Mouse (Mus musculus): ENCODE data around the gene Omt2a. TPM values are rescaled to one million over a fixed set of nuclear protein-coding genes. Genes with fewer than 3 reads are reported as not detected.
"Not testable (repeated sequence)": the region's sequence is repeated elsewhere in the genome, so short reads cannot be mapped to it uniquely, and the experiment has no call there.

Omt2a gene
- total RNA-seq, 1 experiment, result 0.31 TPM

GRCm38 (mm10) chr9:78358053-78358452 lies 43.5 kb upstream of the Omt2a start:
- Histone ChIP-seq H3K36me3 (ENCODE audit: control insufficient read depth, insufficient read depth, low read length, poor library complexity, severe bottlenecking) (no peaks in the 10 kb centered on the region), H3K9ac (ENCODE audit: insufficient read depth, low read depth, low read length, poor library complexity, severe bottlenecking) (no peak overlapping the region), H3K4me1 (ENCODE audit: control insufficient read depth in 2 of 2, insufficient read depth in 2 of 2, low read length in 2 of 2, poor library complexity in 1 of 2) (peaks cover 7 to 16% of the 10 kb centered on the region in 2 experiments), H3K4me3 (ENCODE audit: insufficient read depth in 1 of 2, low read depth in 1 of 2, low read length in 2 of 2, poor library complexity in 1 of 2, severe bottlenecking in 1 of 2) (no peak overlapping the region), H3K9me3 (ENCODE audit: control insufficient read depth, insufficient read depth, low read depth, low read length) (no peaks in the 10 kb centered on the region), H3K27ac (ENCODE audit: insufficient read depth, low read depth, low read length, poor library complexity, severe bottlenecking) (no peak overlapping the region)
- in situ Hi-C loops (cut with MboI; ENCODE audit: low sequenced_read_pairs in 2 of 2, unreplicated experiment in 2 of 2), result loop anchor here in 1 of 2 experiments (5.0 kb wide), 1 partner anchor 34 kb away; no protein-coding TSS in a partner anchor
- DNase-seq (ENCODE audit: low read depth, low spot score), result peak; percentile 98
- TF ChIP-seq CHD2 (IDR thresholded peaks at IDR 0.05; ENCODE audit: low read depth, low read length) (no peak), ZC3H11A (IDR thresholded peaks at IDR 0.05; ENCODE audit: borderline replicate concordance, low read depth, low read length) (peak; percentile 69; the same call in 1 of the 2 replicates)

GRCm38 (mm10) chr9:78355611-78356010 lies 41.0 kb upstream of the Omt2a start, which contains the start of gene Gsta2:
Gene Gsta2, minus strand, starts transcription at chr9:78355788.
- no peaks in the 10 kb centered on the region for H3K9me3 ChIP-seq (ENCODE audit: control insufficient read depth, insufficient read depth, low read depth, low read length)
- peaks cover under 1 to 11% of the 10 kb centered on the region in 2 experiments; a peak in 2 of 4 replicates for H3K4me1 ChIP-seq (ENCODE audit: control insufficient read depth in 2 of 2, insufficient read depth in 2 of 2, low read length in 2 of 2, poor library complexity in 1 of 2)
- DNase-seq (ENCODE audit: low read depth, low spot score), result no peak
- H3K27ac ChIP-seq (ENCODE audit: insufficient read depth, low read depth, low read length, poor library complexity, severe bottlenecking), result no peak within 1 kb of the TSS
- no peak for TF ChIP-seq HCFC1 (IDR thresholded peaks at IDR 0.05; ENCODE audit: borderline replicate concordance, insufficient read depth, low read length)
- no peak for TF ChIP-seq ZC3H11A (IDR thresholded peaks at IDR 0.05; ENCODE audit: borderline replicate concordance, low read depth, low read length)
- TF ChIP-seq CHD2 (IDR thresholded peaks at IDR 0.05; ENCODE audit: low read depth, low read length), result no peak
- no peak within 1 kb of the TSS for H3K9ac ChIP-seq (ENCODE audit: insufficient read depth, low read depth, low read length, poor library complexity, severe bottlenecking)
- in situ Hi-C loops (cut with MboI; ENCODE audit: low sequenced_read_pairs in 2 of 2, unreplicated experiment in 2 of 2), result loop anchor here in 1 of 2 experiments (5.0 kb wide), 1 partner anchor 37 kb away; no protein-coding TSS in a partner anchor
- H3K4me3 ChIP-seq (ENCODE audit: insufficient read depth in 1 of 2, low read depth in 1 of 2, low read length in 2 of 2, poor library complexity in 1 of 2, severe bottlenecking in 1 of 2), result no peak within 1 kb of the TSS
- no peaks in the 10 kb centered on the region for H3K36me3 ChIP-seq (ENCODE audit: control insufficient read depth, insufficient read depth, low read length, poor library complexity, severe bottlenecking)

GRCm38 (mm10) chr9:78354665-78355578 lies 40.3 kb upstream of the Omt2a start:
- no peak overlapping the region for H3K4me3 ChIP-seq (ENCODE audit: insufficient read depth in 1 of 2, low read depth in 1 of 2, low read length in 2 of 2, poor library complexity in 1 of 2, severe bottlenecking in 1 of 2)
- DNase-seq (ENCODE audit: low read depth, low spot score), result no peak
- H3K9ac ChIP-seq (ENCODE audit: insufficient read depth, low read depth, low read length, poor library complexity, severe bottlenecking), result no peak overlapping the region
- in situ Hi-C loops (cut with MboI; ENCODE audit: low sequenced_read_pairs in 2 of 2, unreplicated experiment in 2 of 2), result loop anchor here in 1 of 2 experiments (5.0 kb wide), 1 partner anchor 37 kb away; no protein-coding TSS in a partner anchor
- no peaks in the 10 kb centered on the region for H3K9me3 ChIP-seq (ENCODE audit: control insufficient read depth, insufficient read depth, low read depth, low read length)
- TF ChIP-seq ZNF384 (IDR thresholded peaks at IDR 0.05; ENCODE audit: low read depth, low read length), result no peak
- no peak for TF ChIP-seq ZC3H11A (IDR thresholded peaks at IDR 0.05; ENCODE audit: borderline replicate concordance, low read depth, low read length)
- no peak for TF ChIP-seq HCFC1 (IDR thresholded peaks at IDR 0.05; ENCODE audit: borderline replicate concordance, insufficient read depth, low read length)
- no peak for TF ChIP-seq MAFK (IDR thresholded peaks at IDR 0.05; ENCODE audit: insufficient read depth, low read depth, low read length)
- TF ChIP-seq CHD2 (IDR thresholded peaks at IDR 0.05; ENCODE audit: low read depth, low read length), result no peak
- H3K4me1 ChIP-seq (ENCODE audit: control insufficient read depth in 2 of 2, insufficient read depth in 2 of 2, low read length in 2 of 2, poor library complexity in 1 of 2), result peaks cover 0 to 10% of the 10 kb centered on the region in 2 experiments; a peak in 2 of 4 replicates
- no peaks in the 10 kb centered on the region for H3K36me3 ChIP-seq (ENCODE audit: control insufficient read depth, insufficient read depth, low read length, poor library complexity, severe bottlenecking)
- H3K27ac ChIP-seq (ENCODE audit: insufficient read depth, low read depth, low read length, poor library complexity, severe bottlenecking), result no peak overlapping the region

- no peak overlapping the region for H3K9ac ChIP-seq (ENCODE audit: insufficient read depth, low read depth, low read length, poor library complexity, severe bottlenecking)
- no peaks in the 10 kb centered on the region for H3K36me3 ChIP-seq (ENCODE audit: control insufficient read depth, insufficient read depth, low read length, poor library complexity, severe bottlenecking)
- no peaks in the 10 kb centered on the region for H3K9me3 ChIP-seq (ENCODE audit: control insufficient read depth, insufficient read depth, low read depth, low read length)
- no peak overlapping the region for H3K4me3 ChIP-seq (ENCODE audit: insufficient read depth in 1 of 2, low read depth in 1 of 2, low read length in 2 of 2, poor library complexity in 1 of 2, severe bottlenecking in 1 of 2)
- no peaks in the 10 kb centered on the region; a peak in 1 of 4 replicates for H3K4me1 ChIP-seq (ENCODE audit: control insufficient read depth in 2 of 2, insufficient read depth in 2 of 2, low read length in 2 of 2, poor library complexity in 1 of 2)
- in situ Hi-C loops (cut with MboI; ENCODE audit: low sequenced_read_pairs in 2 of 2, unreplicated experiment in 2 of 2), result no loop called here
- no peak overlapping the region for H3K27ac ChIP-seq (ENCODE audit: insufficient read depth, low read depth, low read length, poor library complexity, severe bottlenecking)
- DNase-seq (ENCODE audit: low read depth, low spot score), result no peak
- no peak for TF ChIP-seq HCFC1 (IDR thresholded peaks at IDR 0.05; ENCODE audit: borderline replicate concordance, insufficient read depth, low read length)
- TF ChIP-seq CHD2 (IDR thresholded peaks at IDR 0.05; ENCODE audit: low read depth, low read length), result no peak
- TF ChIP-seq MAFK (IDR thresholded peaks at IDR 0.05; ENCODE audit: insufficient read depth, low read depth, low read length), result no peak
- TF ChIP-seq ZNF384 (IDR thresholded peaks at IDR 0.05; ENCODE audit: low read depth, low read length), result no peak
- TF ChIP-seq ZC3H11A (IDR thresholded peaks at IDR 0.05; ENCODE audit: borderline replicate concordance, low read depth, low read length), result no peak
Measured at GRCm38 (mm10) chr9:78351504-78352220, 37.1 kb upstream of the Omt2a start.

GRCm38 (mm10) chr9:78350007-78350406 lies 35.4 kb upstream of the Omt2a start:
- H3K36me3 ChIP-seq (ENCODE audit: control insufficient read depth, insufficient read depth, low read length, poor library complexity, severe bottlenecking); H3K27ac ChIP-seq (ENCODE audit: insufficient read depth, low read depth, low read length, poor library complexity, severe bottlenecking); H3K4me1 ChIP-seq (ENCODE audit: control insufficient read depth in 2 of 2, insufficient read depth in 2 of 2, low read length in 2 of 2, poor library complexity in 1 of 2); in situ Hi-C loops (cut with MboI; ENCODE audit: low sequenced_read_pairs in 2 of 2, unreplicated experiment in 2 of 2); H3K9me3 ChIP-seq (ENCODE audit: control insufficient read depth, insufficient read depth, low read depth, low read length); H3K9ac ChIP-seq (ENCODE audit: insufficient read depth, low read depth, low read length, poor library complexity, severe bottlenecking); DNase-seq (ENCODE audit: low read depth, low spot score); H3K4me3 ChIP-seq (ENCODE audit: insufficient read depth in 1 of 2, low read depth in 1 of 2, low read length in 2 of 2, poor library complexity in 1 of 2, severe bottlenecking in 1 of 2): not testable (repeated sequence)

- H3K9me3 ChIP-seq (ENCODE audit: control insufficient read depth, insufficient read depth, low read depth, low read length); H3K4me1 ChIP-seq (ENCODE audit: control insufficient read depth in 2 of 2, insufficient read depth in 2 of 2, low read length in 2 of 2, poor library complexity in 1 of 2); H3K36me3 ChIP-seq (ENCODE audit: control insufficient read depth, insufficient read depth, low read length, poor library complexity, severe bottlenecking); H3K27ac ChIP-seq (ENCODE audit: insufficient read depth, low read depth, low read length, poor library complexity, severe bottlenecking); H3K4me3 ChIP-seq (ENCODE audit: insufficient read depth in 1 of 2, low read depth in 1 of 2, low read length in 2 of 2, poor library complexity in 1 of 2, severe bottlenecking in 1 of 2); H3K9ac ChIP-seq (ENCODE audit: insufficient read depth, low read depth, low read length, poor library complexity, severe bottlenecking); in situ Hi-C loops (cut with MboI; ENCODE audit: low sequenced_read_pairs in 2 of 2, unreplicated experiment in 2 of 2); DNase-seq (ENCODE audit: low read depth, low spot score): not testable (repeated sequence)
Measured at GRCm38 (mm10) chr9:78349141-78349540, 34.5 kb upstream of the Omt2a start.
